Mouse (Mus musculus) bone marrow macrophage, adult 2 months (primary cell): ENCODE results near the gene Snx9.

Experiments
- CTCF ChIP-seq: IDR thresholded peaks from 2 replicates; pipeline ENCODE4 v1.5.1; 2012; ENCODE audit warnings: low read depth, mild to moderate bottlenecking, low read length, moderate library complexity
- POLR2A ChIP-seq: IDR thresholded peaks from 2 replicates; pipeline ENCODE4 v1.6.1; 2012; ENCODE audit warnings: mild to moderate bottlenecking, low read depth, low read length, borderline replicate concordance

DNA sequence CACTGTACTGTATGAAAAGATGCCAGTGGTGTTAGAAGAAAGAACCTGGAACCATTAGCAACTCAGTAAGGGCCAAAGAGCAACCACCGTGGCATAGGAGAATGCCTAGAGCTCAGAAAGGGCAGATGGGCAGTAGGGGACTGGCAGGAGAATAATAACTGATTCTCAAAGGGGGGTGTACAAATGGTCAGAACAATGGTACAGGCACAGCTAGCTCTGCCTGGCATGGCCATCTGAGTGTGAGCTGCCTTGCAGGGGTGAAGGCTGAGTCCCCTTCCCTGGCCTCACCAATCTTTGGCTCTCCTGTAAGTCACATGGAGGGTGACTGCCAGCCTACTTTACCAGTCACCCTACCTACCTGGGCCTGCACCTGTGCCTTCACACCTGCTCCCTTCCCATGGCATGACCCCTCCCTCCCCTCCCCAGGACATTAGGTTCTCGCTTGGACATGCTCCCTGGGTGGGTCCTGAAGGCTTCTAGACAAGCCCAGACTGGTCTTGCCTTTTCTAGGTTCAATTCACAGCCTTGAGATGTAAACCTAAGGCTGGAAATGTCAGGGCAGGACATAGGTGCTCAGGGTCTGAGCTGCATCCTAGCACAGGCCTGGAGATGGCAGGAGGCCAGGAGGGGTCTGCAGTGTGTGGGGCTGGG, 115.3 kb downstream of the Snx9 start:
- TF ChIP-seq CTCF (no peak), POLR2A (no peak)
